Mouse (Mus musculus): ENCODE measurements at regions not wholly inside any gene's neighbourhood (a gene's known extent, or its start where the extent isn't known, plus 50 kb on each side); places are given as distances from the start of the nearest gene placed in this dataset.

DNA sequence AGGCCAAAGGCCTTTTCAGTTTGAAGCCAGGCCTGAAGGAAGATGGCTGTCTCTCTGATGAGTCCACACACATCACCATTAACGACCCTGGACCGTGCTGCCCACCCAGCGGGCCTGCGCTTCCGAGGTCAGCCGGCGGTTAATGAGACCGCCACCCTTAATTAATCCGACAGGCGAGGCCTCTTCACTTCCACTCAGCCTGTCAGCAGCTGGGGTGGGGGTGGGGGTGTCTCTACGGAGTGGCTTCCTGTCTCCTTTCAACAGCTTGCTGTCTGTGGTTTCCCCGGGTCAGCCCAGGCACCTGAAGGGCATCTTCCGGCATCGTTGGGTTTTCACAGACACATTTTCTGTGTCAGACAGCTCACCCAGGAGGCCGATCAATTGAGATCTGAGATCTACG is 113.0 kb upstream of the 1700021F07Rik start:
- H3K9me3 ChIP-seq: no peaks in the 10 kb centered on the region
- H3K36me3 ChIP-seq (replicated peaks; ENCODE audit: low read length): no peaks in the 10 kb centered on the region
- no peaks in the 10 kb centered on the region for H3K27me3 ChIP-seq (replicated peaks)
- TF ChIP-seq GATA1 (IDR thresholded peaks at IDR 0.05; ENCODE audit: borderline replicate concordance, low read length) (no peak), FLI1 (IDR thresholded peaks at IDR 0.05; ENCODE audit: low read length) (no peak)
- H3K4me3 ChIP-seq (replicated peaks): no peak overlapping the region
- peaks cover 86% of the 10 kb centered on the region for H3K4me1 ChIP-seq

DNA sequence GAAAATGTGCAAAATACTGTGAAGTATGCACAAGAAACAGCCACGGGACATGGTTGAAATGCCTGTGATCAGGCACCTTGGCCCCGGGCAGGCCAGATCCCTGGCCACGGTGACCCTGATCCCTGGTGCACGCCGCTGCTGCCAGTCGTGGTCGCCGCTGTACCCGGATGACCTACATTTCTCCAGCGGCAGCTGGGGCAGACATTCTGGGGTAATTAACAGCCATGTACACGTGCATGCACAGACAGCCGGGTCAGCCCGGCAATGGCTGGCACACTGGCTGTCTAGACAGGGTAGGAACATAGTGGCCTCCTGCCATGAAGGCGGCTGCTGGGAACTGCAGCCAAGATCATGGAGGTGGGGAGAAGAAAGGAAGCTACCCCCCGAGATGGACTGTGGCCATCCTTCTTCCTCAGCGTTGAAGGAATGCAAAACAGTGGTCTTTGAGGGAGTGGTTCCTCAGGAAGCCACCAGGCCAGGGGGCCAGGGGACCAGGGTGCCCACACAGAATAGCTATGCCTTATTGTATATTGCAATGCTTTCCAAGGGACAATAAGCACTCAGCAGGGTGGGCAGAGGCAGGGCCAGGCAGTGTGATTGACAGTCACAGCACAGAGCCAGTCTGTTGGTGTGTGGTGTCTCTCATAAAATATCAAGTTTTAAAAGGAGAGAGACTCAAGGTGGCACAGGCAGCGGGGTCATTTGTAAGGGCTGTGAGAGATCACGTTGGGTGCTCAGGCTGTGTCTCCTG is 108.3 kb upstream of the 1700021F07Rik start:
- TF ChIP-seq GATA1 (IDR thresholded peaks at IDR 0.05; ENCODE audit: borderline replicate concordance, low read length): no peak
- no peak for TF ChIP-seq FLI1 (IDR thresholded peaks at IDR 0.05; ENCODE audit: low read length)
- Histone ChIP-seq H3K9me3 (peaks cover 3% of the 10 kb centered on the region), H3K4me3 (replicated peaks) (no peak overlapping the region), H3K36me3 (replicated peaks; ENCODE audit: low read length) (no peaks in the 10 kb centered on the region), H3K4me1 (peaks cover 80% of the 10 kb centered on the region), H3K27me3 (replicated peaks) (no peaks in the 10 kb centered on the region)

DNA sequence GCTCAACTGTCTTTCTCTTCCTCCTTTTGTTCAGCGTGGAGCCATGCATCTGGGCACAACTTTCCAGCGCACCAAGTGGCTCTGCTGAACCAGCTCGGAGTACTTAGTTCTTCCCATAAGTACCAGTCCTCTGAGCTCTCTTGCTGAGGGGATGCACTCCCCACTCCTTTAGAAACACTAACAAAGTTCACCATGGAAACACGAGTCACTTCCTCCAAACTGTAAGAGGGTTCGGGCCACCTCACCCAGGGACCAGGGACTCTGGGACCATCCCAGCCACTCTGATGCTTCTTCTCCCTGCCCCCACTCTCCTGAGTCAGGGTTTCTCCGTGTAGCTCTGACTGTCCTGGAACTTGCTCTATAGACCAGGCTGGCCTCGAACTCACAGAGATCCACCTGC is 107.0 kb upstream of the 1700021F07Rik start:
- H3K4me1 ChIP-seq: peaks cover 80% of the 10 kb centered on the region
- H3K27me3 ChIP-seq (replicated peaks): no peaks in the 10 kb centered on the region
- no peaks in the 10 kb centered on the region for H3K36me3 ChIP-seq (replicated peaks; ENCODE audit: low read length)
- peaks cover 9% of the 10 kb centered on the region for H3K9me3 ChIP-seq
- no peak overlapping the region for H3K4me3 ChIP-seq (replicated peaks)
- TF ChIP-seq GATA1 (IDR thresholded peaks at IDR 0.05; ENCODE audit: borderline replicate concordance, low read length) (no peak), FLI1 (IDR thresholded peaks at IDR 0.05; ENCODE audit: low read length) (no peak)

DNA sequence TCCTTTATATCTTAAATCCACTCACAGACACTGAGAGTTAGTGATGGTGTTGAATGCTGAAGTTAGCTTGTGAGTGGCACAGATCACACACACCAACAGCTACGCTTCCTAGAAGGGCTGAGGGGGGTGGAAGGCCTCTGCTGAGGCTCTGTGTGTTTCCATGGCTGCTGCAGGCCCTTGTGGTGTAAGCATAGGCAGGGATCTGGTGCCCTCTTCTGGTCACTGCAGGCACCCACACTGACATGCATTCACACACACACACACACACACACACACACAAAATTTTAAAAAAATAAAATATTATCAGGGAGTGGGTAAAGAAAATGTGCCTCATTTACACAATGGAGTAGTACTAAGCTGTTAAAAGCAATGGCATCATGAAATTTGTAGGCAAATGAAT is 105.5 kb upstream of the 1700021F07Rik start:
- Histone ChIP-seq H3K9me3 (peaks cover 9% of the 10 kb centered on the region), H3K27me3 (replicated peaks) (no peaks in the 10 kb centered on the region)
- TF ChIP-seq GATA1 (IDR thresholded peaks at IDR 0.05; ENCODE audit: borderline replicate concordance, low read length) (no peak), FLI1 (IDR thresholded peaks at IDR 0.05; ENCODE audit: low read length) (no peak)

DNA sequence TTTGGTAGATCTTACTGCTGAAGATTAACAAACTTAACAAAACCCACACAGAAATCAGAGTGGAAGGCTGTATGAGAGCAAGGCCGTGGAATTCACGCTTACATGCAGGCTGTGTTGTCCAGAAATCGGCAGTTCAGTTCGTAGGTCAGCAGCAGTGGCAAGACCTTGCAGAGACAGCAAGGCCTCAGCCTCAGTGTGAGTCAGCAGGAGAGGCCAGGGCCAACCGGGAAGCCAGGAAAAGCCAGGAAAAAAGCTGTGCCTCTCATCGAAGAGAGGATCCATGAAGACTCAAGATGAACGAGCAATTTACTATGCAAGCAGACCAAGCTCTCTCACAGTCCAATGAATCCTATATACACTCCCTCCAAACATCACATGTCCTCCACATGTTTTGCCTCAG is 103.4 kb upstream of the 1700021F07Rik start:
- Histone ChIP-seq H3K27me3 (replicated peaks) (no peaks in the 10 kb centered on the region), H3K36me3 (replicated peaks; ENCODE audit: low read length) (no peaks in the 10 kb centered on the region), H3K4me3 (replicated peaks) (no peak overlapping the region), H3K4me1 (peaks cover 65% of the 10 kb centered on the region), H3K9me3 (peaks cover 9% of the 10 kb centered on the region)
- TF ChIP-seq FLI1 (IDR thresholded peaks at IDR 0.05; ENCODE audit: low read length) (no peak), GATA1 (IDR thresholded peaks at IDR 0.05; ENCODE audit: borderline replicate concordance, low read length) (no peak)

More for the DNA sequence above, 105.5 kb upstream of the 1700021F07Rik start:
- Histone ChIP-seq H3K36me3 (replicated peaks; ENCODE audit: low read length) (no peaks in the 10 kb centered on the region), H3K4me1 (peaks cover 80% of the 10 kb centered on the region), H3K4me3 (replicated peaks) (no peak overlapping the region)

DNA sequence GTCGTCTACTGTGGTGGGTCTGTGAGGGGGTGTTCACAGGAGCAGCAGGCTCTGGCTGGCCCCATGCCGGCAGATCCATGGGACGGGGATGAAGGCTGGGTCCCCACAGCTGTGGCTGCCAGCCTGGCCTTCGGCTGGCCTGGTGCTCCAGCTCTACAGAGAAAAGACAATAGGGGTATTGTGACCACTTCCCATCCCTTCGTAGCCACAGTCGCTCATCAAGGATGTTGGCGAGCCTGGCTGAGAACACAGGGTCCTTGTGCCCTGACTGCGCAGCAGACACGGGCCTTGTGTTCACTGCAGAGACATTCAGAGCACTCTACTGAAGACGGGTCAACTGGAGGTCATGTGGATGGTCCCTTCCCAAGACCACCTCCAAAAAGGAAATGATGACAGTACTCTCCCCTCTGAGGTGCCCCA is 102.4 kb upstream of the 1700021F07Rik start:
- Histone ChIP-seq H3K4me3 (replicated peaks) (no peak overlapping the region), H3K9me3 (peaks cover 9% of the 10 kb centered on the region), H3K4me1 (peaks cover 64% of the 10 kb centered on the region), H3K27me3 (replicated peaks) (peaks cover 2% of the 10 kb centered on the region), H3K36me3 (replicated peaks; ENCODE audit: low read length) (no peaks in the 10 kb centered on the region)
- TF ChIP-seq GATA1 (IDR thresholded peaks at IDR 0.05; ENCODE audit: borderline replicate concordance, low read length): no peak
- TF ChIP-seq FLI1 (IDR thresholded peaks at IDR 0.05; ENCODE audit: low read length): no peak

DNA sequence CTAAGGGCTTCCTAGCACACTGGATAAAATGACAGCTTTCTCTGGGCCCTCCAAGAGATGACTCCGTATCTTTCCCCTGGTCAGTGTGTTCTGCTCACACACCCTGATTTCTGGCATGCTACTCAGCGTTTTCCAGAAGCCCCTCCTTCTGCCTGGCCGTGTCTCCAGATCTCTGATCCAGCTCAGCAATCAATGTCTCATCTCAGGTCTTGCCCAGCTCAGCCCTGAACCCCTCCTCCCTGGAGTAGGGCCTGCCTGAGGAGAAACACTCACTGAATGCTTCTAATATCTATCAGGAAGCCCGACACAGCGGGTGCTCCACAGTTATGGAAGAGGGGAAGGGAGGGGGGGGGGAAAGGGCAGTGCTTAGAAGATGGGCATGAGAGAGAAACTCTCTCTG is 101.9 kb upstream of the 1700021F07Rik start:
- no peak overlapping the region for H3K4me3 ChIP-seq (replicated peaks)

DNA sequence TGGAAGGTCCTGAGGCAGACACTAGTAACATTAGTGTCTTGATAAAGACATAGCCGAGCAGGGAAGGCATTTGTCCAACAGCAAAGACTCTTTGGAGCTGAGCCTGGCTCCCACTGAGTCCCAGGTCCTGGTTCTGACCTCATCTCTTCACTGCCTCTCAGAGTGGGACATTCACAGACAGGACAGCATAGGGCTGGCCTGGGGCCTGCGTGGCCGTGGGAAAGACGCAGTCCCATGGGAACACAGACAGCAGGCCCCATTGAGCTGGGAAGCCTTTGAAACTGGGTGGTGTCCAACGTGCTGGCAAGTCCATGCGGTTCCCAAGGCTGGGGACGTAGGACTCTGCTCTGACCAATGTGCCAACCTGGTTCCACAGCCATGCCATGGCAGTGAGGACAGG is 97.5 kb upstream of the 1700021F07Rik start:
- Histone ChIP-seq H3K4me1 (peaks cover 73% of the 10 kb centered on the region), H3K36me3 (replicated peaks; ENCODE audit: low read length) (peaks cover under 1% of the 10 kb centered on the region), H3K4me3 (replicated peaks) (no peak overlapping the region), H3K9me3 (peaks cover 2% of the 10 kb centered on the region), H3K27me3 (replicated peaks) (peaks cover 7% of the 10 kb centered on the region)
- TF ChIP-seq FLI1 (IDR thresholded peaks at IDR 0.05; ENCODE audit: low read length) (no peak), GATA1 (IDR thresholded peaks at IDR 0.05; ENCODE audit: borderline replicate concordance, low read length) (no peak)

More for the DNA sequence above, 101.9 kb upstream of the 1700021F07Rik start:
- Histone ChIP-seq H3K4me1 (peaks cover 64% of the 10 kb centered on the region), H3K27me3 (replicated peaks) (peaks cover 2% of the 10 kb centered on the region), H3K36me3 (replicated peaks; ENCODE audit: low read length) (no peaks in the 10 kb centered on the region), H3K9me3 (peaks cover 9% of the 10 kb centered on the region)
- TF ChIP-seq FLI1 (IDR thresholded peaks at IDR 0.05; ENCODE audit: low read length): no peak
- TF ChIP-seq GATA1 (IDR thresholded peaks at IDR 0.05; ENCODE audit: borderline replicate concordance, low read length): no peak

DNA sequence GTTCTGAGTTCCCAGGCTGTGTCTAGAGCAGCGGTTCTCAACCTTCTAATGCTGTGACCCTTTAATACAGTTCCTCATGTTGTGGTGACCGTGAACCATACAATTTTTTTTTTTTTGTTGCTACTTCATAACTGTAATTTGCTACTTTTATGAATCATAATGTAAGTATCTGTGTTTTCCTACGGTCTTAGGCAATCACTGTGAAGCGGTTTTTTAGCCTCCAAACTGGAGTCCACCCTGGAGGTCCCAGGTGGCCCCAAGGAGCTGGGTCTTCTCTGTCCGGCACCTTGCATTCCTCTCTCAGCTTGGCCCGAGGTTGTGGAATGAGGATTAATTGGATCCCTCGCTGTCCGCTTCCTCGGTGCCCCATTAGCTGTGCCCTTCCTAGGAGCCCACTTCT is 96.6 kb upstream of the 1700021F07Rik start:
- peaks cover 7% of the 10 kb centered on the region for H3K27me3 ChIP-seq (replicated peaks)
- H3K36me3 ChIP-seq (replicated peaks; ENCODE audit: low read length): peaks cover 9% of the 10 kb centered on the region
- H3K9me3 ChIP-seq: peaks cover 11% of the 10 kb centered on the region
- no peak overlapping the region for H3K4me3 ChIP-seq (replicated peaks)
- TF ChIP-seq GATA1 (IDR thresholded peaks at IDR 0.05; ENCODE audit: borderline replicate concordance, low read length) (no peak), FLI1 (IDR thresholded peaks at IDR 0.05; ENCODE audit: low read length) (no peak)
- H3K4me1 ChIP-seq: peaks cover 67% of the 10 kb centered on the region

DNA sequence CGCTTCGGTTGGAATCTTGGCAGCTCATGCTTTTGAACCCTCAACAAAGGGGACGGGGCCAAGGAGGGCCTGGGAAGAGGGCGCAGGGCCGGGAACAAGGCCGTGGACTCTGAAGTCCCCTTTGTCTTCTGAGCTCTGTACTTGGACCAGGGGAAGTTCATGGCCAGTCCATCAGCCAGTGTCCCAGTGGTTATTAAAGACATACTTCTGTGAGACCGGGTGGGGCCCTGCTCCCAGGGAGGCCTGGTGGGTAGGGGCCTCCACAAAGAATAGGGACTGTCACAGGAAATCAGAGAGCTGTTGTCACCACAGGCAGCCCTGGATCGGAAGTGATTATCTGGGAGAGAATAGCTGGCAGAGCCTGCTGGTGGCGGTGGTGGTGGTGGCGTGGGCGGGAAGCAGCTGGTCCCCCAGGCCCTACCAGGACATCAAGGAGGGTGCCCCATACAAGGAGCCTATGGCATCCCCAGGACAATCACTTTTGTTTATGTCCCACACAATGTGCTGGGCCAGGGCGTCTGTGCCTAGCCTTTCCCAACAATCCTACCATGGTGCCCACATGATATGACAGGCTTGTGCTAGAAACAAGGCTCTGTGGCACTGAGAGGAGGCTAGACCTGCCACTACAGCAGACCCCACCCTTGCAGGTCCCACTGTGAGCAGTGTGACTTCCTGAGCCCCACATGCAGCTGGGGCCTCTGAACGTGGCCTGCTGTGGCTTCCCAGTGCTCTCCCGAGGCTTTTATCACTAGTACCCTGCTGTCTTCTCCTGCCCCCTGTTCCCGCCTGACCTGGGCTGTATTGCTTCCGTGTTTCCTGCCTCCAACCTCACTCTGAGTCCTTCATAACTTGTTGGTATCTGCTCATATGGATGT is 96.0 kb upstream of the 1700021F07Rik start:
- Histone ChIP-seq H3K4me1 (peaks cover 66% of the 10 kb centered on the region), H3K4me3 (replicated peaks) (peak overlapping the region; percentile 70), H3K27me3 (replicated peaks) (peaks cover 7% of the 10 kb centered on the region), H3K9me3 (peaks cover 18% of the 10 kb centered on the region), H3K36me3 (replicated peaks; ENCODE audit: low read length) (peaks cover 14% of the 10 kb centered on the region)
- TF ChIP-seq FLI1 (IDR thresholded peaks at IDR 0.05; ENCODE audit: low read length): no peak
